Mouse (Mus musculus): ENCODE data around the gene Fam162b.

Fam162b gene

GRCm38 (mm10) chr10:51590139-51590574 is at the start of gene Fam162b:
Gene Fam162b, minus strand, starts transcription at chr10:51590517.
- no peak for DNase-seq (ENCODE audit: low spot score in 2 of 2)

- no peak for DNase-seq (ENCODE audit: low spot score in 2 of 2)
Measured at GRCm38 (mm10) chr10:51631411-51632136, 41.3 kb upstream of the Fam162b start, which contains the start of gene Gprc6a. Gene Gprc6a, minus strand, starts transcription at chr10:51631461.

GRCm38 (mm10) chr10:51621193-51621592 is 30.9 kb upstream of the Fam162b start:
- no peak for DNase-seq (ENCODE audit: low spot score in 2 of 2)

DNA sequence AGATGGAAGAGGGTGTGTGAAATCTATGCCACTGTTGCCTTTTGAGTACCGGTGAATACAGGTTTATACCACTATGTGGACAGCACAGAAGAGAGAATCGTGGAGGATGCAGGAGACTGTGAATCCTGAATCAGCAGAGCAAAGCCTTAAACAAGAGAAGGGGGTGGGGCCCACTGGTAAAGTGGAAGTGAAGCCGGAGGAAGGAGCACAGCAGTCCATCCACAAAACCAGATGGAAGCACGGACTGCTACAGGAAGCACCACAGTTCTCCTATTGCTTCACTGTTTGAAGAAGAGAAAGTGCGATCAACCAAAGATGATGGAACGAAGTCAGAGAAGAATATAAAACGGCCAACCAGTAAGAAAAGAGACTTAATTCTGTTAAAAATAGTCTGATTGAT is 29.8 kb upstream of the Fam162b start:
- no peak for DNase-seq (ENCODE audit: low spot score in 2 of 2)

GRCm38 (mm10) chr10:51618538-51618937 is 28.2 kb upstream of the Fam162b start:
- no peak for DNase-seq (ENCODE audit: low spot score in 2 of 2)

DNA sequence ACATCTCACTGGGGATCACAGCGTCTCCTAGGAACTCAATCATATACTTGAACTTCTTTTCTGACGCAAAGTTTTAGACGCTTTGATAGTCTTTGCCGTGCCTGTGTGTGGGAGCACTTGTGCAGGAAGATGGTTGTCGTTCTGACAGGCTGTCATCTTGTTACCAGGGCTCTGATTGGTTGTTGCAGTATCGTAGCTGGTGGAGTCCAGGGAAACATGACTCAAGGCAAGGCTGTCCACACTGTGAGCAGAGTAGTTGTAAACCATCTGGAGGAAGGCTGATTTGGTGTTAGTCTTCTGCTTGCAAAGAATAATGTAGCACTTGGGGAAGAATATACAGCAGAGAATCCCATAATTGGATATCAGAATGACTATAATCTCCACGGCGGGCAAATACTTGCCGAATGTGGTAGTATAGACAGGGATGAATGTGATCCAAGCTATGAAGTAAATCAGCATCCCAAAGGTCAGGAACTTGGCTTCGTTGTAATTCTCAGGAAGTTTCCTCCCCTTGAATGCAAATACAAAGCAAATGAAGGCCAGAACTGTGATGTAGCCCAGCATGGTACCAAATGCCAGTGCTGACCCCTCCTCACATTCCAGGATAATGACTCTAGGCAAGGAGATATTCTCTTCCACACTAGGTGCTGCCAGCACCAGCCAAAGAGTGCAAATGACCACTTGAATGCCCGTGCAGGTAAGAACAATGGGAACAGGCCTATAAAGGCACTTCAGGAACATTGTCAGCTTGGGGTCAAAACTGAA is 24.7 kb upstream of the Fam162b start:
- DNase-seq (ENCODE audit: low spot score in 2 of 2): no peak

- no peak for DNase-seq (ENCODE audit: low spot score in 2 of 2)
Measured at GRCm38 (mm10) chr10:51613421-51613820, 23.1 kb upstream of the Fam162b start.

DNA sequence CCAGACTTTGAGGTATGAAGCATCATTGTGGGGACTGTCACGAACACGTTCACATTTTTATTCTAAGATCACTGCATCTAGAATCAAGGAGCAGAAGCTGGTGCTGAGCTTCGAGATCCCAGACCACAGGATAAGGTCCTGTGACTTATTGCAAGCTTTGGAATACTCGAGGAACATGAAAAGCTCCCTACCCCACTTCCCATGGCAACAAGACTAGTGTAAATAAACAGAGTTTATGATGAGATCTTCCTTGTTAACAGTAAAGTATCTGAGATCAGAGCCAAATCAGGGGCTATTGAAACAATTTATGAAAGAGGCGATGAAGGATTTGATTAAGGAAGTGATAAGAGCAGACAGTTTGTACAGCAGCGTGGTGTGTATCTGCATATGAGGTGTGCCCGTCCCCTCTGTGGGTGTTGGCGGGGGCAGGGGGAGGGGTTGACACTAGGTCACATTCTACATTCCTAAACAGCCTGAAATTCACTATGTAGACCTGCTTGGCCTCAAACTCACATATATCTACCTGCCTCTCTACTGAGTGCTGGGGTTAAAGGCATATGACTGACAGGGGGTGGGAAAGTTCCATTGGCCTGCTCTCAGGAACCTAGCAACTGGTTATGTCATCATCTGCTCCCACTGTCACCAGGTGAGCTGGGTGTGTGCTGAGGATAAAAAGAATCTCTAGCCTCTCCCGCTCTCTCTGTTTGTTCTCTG is 21.8 kb upstream of the Fam162b start:
- DNase-seq (ENCODE audit: low spot score in 2 of 2): no peak

- DNase-seq (ENCODE audit: low spot score in 2 of 2): no peak
Measured at GRCm38 (mm10) chr10:51609741-51610425, 19.6 kb upstream of the Fam162b start.

DNA sequence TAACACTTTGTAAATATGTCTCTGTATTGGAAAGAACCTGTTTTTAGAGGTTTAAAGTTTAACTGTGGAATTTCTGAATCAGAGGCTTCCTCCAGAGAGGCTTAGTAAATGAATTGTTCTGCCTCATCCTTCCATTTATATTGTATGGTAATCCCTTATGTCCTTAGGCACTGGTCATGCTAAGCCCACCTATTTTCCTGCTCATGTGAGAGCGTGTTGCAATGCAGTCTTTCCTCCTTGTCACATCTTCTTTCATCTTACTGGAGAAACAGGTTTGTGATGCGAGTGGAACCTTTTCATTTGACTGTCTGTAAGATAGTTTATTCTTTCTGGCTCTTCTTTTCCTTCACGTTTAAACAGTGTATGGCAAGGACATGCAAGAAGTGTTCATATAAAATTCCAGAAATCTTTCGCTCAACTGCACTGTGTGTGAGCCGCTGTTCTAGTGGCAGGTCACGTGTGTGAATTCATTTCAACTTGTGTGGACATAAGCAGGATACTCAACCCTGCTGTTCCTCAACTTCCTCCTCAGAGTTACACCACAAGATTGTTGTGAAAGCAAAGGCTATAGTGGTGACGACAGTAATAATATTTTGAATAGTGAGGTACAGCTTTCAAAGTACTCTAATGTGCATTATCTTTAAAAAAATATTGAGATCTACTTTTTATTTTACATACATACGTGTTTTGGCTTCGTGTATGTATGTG is 6.8 kb upstream of the Fam162b start:
- DNase-seq (ENCODE audit: low spot score in 2 of 2): no peak

- DNase-seq (ENCODE audit: low spot score in 2 of 2): no peak
Measured at GRCm38 (mm10) chr10:51595001-51595931, 4.9 kb upstream of the Fam162b start.

DNA sequence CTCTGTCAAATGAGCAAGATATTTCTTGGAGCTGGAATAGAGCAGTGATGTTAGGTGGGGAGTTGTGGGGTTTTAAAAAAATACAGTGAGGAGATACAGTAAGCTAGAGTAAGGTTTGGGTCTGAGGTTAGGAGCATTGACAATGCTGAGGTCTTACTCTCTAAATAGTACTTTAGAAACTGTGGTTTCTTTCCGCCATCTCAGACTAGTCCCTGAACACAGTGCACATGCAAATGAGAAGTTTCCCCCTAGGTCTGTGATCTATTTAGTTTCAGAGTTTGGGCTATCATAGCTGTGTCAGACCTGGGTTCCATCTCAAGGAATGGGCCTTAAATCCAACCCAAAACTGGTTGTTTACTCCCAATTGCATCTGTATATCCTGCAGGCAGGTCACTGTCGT is 1.3 kb upstream of the Fam162b start:
- DNase-seq (ENCODE audit: low spot score in 2 of 2): no peak

DNA sequence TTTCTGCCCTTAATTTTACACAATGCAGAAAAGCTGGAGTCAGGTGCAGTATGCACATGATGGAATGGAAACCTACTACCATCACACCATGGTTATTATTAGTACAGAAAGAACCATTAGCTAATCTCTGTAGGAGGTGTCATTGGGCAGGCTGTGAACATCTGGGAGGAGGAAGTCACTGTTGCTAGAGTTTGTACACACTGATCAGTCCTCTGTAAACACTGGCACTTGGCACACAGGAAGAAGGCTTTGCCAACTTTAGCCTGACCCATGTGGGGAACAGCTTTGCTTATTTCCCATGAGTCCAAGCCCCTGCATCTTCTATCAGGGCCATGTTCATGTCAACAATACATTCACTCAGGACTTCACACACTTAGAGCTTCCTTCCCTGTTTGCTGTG is 5.4 kb downstream of the Fam162b start:
- no peak for DNase-seq (ENCODE audit: low spot score in 2 of 2)

DNA sequence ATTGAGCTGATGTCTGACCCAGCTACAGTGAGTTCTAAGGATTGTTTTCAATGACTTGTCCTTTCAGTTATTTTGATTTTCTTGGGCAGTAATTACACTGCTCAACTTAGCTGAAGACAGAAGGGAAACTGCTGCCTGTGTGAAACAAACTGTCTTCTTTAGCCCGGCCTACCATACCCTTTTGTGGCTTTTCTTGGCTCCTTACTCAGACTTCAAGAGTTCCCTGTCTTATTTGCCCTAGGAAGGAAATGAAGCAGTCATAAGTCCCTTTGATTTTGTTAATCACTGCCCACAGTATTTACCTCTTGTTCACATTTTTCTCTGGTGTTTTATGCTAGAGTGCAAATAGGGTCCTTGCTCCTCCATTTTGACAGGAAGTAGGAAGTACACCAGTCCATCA is 5.9 kb downstream of the Fam162b start:
- DNase-seq (ENCODE audit: low spot score in 2 of 2): no peak

- no peak for DNase-seq (ENCODE audit: low spot score in 2 of 2)
Measured at GRCm38 (mm10) chr10:51571225-51571996, 18.9 kb downstream of the Fam162b start.

GRCm38 (mm10) chr10:51556005-51556404 is 34.3 kb downstream of the Fam162b start:
- DNase-seq (ENCODE audit: low spot score in 2 of 2): no peak

DNA sequence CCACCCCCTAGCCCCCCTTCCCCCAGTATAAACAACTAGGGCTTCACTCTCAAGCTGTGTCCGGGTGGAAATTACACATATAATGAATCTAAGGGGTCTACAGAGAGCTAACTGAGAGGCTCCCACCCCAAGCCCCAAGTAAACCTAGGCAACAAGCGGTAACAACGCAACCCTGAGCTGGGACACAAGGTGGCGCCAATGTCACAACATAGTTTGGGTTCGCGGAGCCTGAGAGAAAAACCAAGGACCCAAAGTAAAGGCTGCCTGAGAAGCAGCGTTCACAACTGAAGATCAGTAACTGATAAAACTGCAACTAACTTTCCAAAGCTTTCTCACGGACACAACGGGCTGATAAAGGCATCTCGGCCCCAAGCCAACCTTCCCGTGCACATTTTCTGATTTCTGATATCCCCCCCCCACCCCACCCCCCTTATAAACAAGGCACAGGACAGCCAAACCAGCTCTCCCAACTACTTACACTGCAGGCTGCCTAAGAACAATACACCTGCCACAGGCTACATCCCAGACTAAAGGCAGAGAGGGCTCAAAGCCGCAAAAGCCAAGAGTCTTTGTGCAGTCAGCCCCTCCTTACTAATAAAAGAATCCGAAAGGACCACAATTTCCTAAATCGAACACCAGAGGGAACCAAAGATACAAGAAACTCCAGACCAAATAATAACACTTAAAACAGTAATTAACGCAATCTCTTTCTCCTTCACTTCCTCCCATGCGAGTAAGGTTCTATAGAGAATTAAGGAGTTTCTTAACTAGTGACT is 36.8 kb downstream of the Fam162b start:
- peak; percentile 7 to 28 for DNase-seq (ENCODE audit: low spot score in 2 of 2)
